Mouse (Mus musculus): ENCODE measurements around the gene Zfp428. TPM values are rescaled to one million over a fixed set of nuclear protein-coding genes. Genes with fewer than 3 reads are reported as not detected.

The Zfp428 gene
- polyA plus RNA-seq, 1 experiment from 2014 or later, result 26.3 TPM

Other genes starting within 250 kb of the Zfp428 start
- 5.4 and 6.8 TPM in 2 replicates for gene Zfp93, start 236.6 kb upstream of the Zfp428 start, polyA plus RNA-seq (2015; fragmentation: Nextera tagmentation; extraction: Ambion mirVana)
- 18.7 and 21.7 TPM in 2 replicates for gene Zfp61, start 205.8 kb upstream of the Zfp428 start, polyA plus RNA-seq (2015; fragmentation: Nextera tagmentation; extraction: Ambion mirVana)
- gene Zfp94, start 190.3 kb upstream of the Zfp428 start, polyA plus RNA-seq (2015; fragmentation: Nextera tagmentation; extraction: Ambion mirVana), result 6.0 and 7.3 TPM in 2 replicates
- gene Tescl, start 173.1 kb upstream of the Zfp428 start, polyA plus RNA-seq (2015; fragmentation: Nextera tagmentation; extraction: Ambion mirVana), result not detected in 2 replicates
- gene Lypd5, start 157.8 kb upstream of the Zfp428 start, polyA plus RNA-seq (2015; fragmentation: Nextera tagmentation; extraction: Ambion mirVana), result 0.10 TPM in 1 of 2 replicates, not detected in the other
- 2.5 and 4.3 TPM in 2 replicates for gene Kcnn4, start 136.7 kb upstream of the Zfp428 start, polyA plus RNA-seq (2015; fragmentation: Nextera tagmentation; extraction: Ambion mirVana)
- 20.4 and 22.0 TPM in 2 replicates for gene Smg9, start 107.4 kb upstream of the Zfp428 start, polyA plus RNA-seq (2015; fragmentation: Nextera tagmentation; extraction: Ambion mirVana)
- 0.07 TPM in 1 of 2 replicates, not detected in the other for gene Irgc1, start 54.7 kb upstream of the Zfp428 start, polyA plus RNA-seq (2015; fragmentation: Nextera tagmentation; extraction: Ambion mirVana)
- gene Plaur, start 44.5 kb upstream of the Zfp428 start, polyA plus RNA-seq (2015; fragmentation: Nextera tagmentation; extraction: Ambion mirVana), result 8.0 and 9.7 TPM in 2 replicates
- gene Cadm4, start 25.0 kb upstream of the Zfp428 start, polyA plus RNA-seq (2015; fragmentation: Nextera tagmentation; extraction: Ambion mirVana), result 1.2 and 1.5 TPM in 2 replicates
- gene AC161166.1, start 5.4 kb downstream of the Zfp428 start, polyA plus RNA-seq (2015; fragmentation: Nextera tagmentation; extraction: Ambion mirVana), result 0.13 and 0.20 TPM in 2 replicates
- gene Irgq, start 23.7 kb downstream of the Zfp428 start, polyA plus RNA-seq (2015; fragmentation: Nextera tagmentation; extraction: Ambion mirVana), result 3.3 and 4.1 TPM in 2 replicates
- 0.16 TPM in 1 of 2 replicates, not detected in the other for gene Pinlyp, start 39.1 kb downstream of the Zfp428 start, polyA plus RNA-seq (2015; fragmentation: Nextera tagmentation; extraction: Ambion mirVana)
- 79.8 and 88.1 TPM in 2 replicates for gene Xrcc1, start 39.3 kb downstream of the Zfp428 start, polyA plus RNA-seq (2015; fragmentation: Nextera tagmentation; extraction: Ambion mirVana)
- gene Ethe1, start 80.5 kb downstream of the Zfp428 start, polyA plus RNA-seq (2015; fragmentation: Nextera tagmentation; extraction: Ambion mirVana), result 33.2 and 38.1 TPM in 2 replicates
- gene Zfp575, start 80.6 kb downstream of the Zfp428 start, polyA plus RNA-seq (2015; fragmentation: Nextera tagmentation; extraction: Ambion mirVana), result 3.1 TPM in 2 replicates
- 0.35 and 0.36 TPM in 2 replicates for gene Phldb3, start 103.8 kb downstream of the Zfp428 start, polyA plus RNA-seq (2015; fragmentation: Nextera tagmentation; extraction: Ambion mirVana)
- gene Lypd3, start 129.5 kb downstream of the Zfp428 start, polyA plus RNA-seq (2015; fragmentation: Nextera tagmentation; extraction: Ambion mirVana), result 0.27 and 0.49 TPM in 2 replicates
- 0.12 TPM in 1 of 2 replicates, not detected in the other for gene Tex101, start 169.7 kb downstream of the Zfp428 start, polyA plus RNA-seq (2015; fragmentation: Nextera tagmentation; extraction: Ambion mirVana)
- gene BC049730, start 202.2 kb downstream of the Zfp428 start, polyA plus RNA-seq (2015; fragmentation: Nextera tagmentation; extraction: Ambion mirVana), result not detected in 2 replicates
- gene Gm4763, start 219.9 kb downstream of the Zfp428 start, polyA plus RNA-seq (2015; fragmentation: Nextera tagmentation; extraction: Ambion mirVana), result not detected in 2 replicates